Mouse (Mus musculus) MEL (cell line): ENCODE results near the gene Myocd. TPM values are rescaled to one million over a fixed set of nuclear protein-coding genes. Genes with fewer than 3 reads are reported as not detected.

Experiments
- DNase-seq: peaks from one replicate; pipeline ENCODE4 v3.0.0; 2011; ENCODE audit warnings: low read depth, low spot score
- H3K27ac ChIP-seq: 2 replicates; pipeline ENCODE4 v1.5.1; 2012; ENCODE audit warnings: low read depth, mild to moderate bottlenecking, control low read depth, low read length, moderate library complexity; ENCODE audit not compliant: control insufficient read depth
- H3K27me3 ChIP-seq, 2 experiments: fragments of 150-350 bp in 1 of 2; sonication (generic) in 1 of 2; 2 replicates each; pipeline ENCODE4 v1.6.1; 2012; ENCODE audit warnings: low read length in 2 of 2, mild to moderate bottlenecking in 2 of 2, improper control_type of control experiment in 1 of 2, moderate library complexity in 1 of 2; ENCODE audit not compliant: insufficient read depth in 2 of 2, control insufficient read depth in 1 of 2
- H3K36me3 ChIP-seq, 2 experiments: 2 replicates each; pipeline ENCODE4 v1.6.1; 2012 to 2014; ENCODE audit warnings: low read length in 2 of 2, improper control_type of control experiment in 1 of 2, inconsistent platforms in 1 of 2, mild to moderate bottlenecking in 1 of 2; ENCODE audit not compliant: insufficient read depth in 2 of 2, control insufficient read depth in 1 of 2
- H3K4me1 ChIP-seq, 2 experiments: fragments of 150-350 bp in 1 of 2; sonication (generic) in 1 of 2; 2 replicates each; pipeline ENCODE4 v1.6.1; 2012; ENCODE audit warnings: low read length in 2 of 2, improper control_type of control experiment in 1 of 2, mild to moderate bottlenecking in 1 of 2; ENCODE audit not compliant: insufficient read depth in 2 of 2, control insufficient read depth in 1 of 2
- H3K4me3 ChIP-seq, 2 experiments: fragments of 150-350 bp in 1 of 2; sonication (generic) in 1 of 2; 2 replicates each; pipeline ENCODE4 v1.5.1; 2012; ENCODE audit warnings: low read depth in 2 of 2, low read length in 2 of 2, mild to moderate bottlenecking in 2 of 2, moderate library complexity in 2 of 2, control low read depth in 1 of 2, improper control_type of control experiment in 1 of 2; ENCODE audit not compliant: control insufficient read depth in 1 of 2, insufficient read depth in 1 of 2
- H3K79me2 ChIP-seq: 2 replicates; pipeline ENCODE4 v1.6.1; 2012; ENCODE audit warnings: mild to moderate bottlenecking, low read length, moderate library complexity; ENCODE audit not compliant: control insufficient read depth, poor library complexity, insufficient read depth
- H3K9ac ChIP-seq: 2 replicates; pipeline ENCODE4 v1.6.1; 2012; ENCODE audit warnings: low read depth, mild to moderate bottlenecking, control low read depth, low read length, moderate library complexity; ENCODE audit not compliant: control insufficient read depth, poor library complexity, severe bottlenecking
- H3K9me3 ChIP-seq: fragments of 150-350 bp; sonication (generic); replicated peaks from 2 replicates; pipeline ENCODE4 v1.6.1; 2012; ENCODE audit warnings: mild to moderate bottlenecking, low read length, improper control_type of control experiment, moderate library complexity; ENCODE audit not compliant: insufficient read depth
- CHD2 ChIP-seq: IDR thresholded peaks from 2 replicates; pipeline ENCODE4 v1.6.1; 2011; ENCODE audit warnings: low read length, improper control_type of control experiment
- CTCF ChIP-seq, 3 experiments: IDR thresholded peaks in 2 of 3; conservative IDR thresholded peaks in 1 of 3; 2 replicates each; pipeline ENCODE4 v1.5.1; 2011 to 2012; ENCODE audit warnings: low read length in 3 of 3, low read depth in 2 of 3, mild to moderate bottlenecking in 2 of 3, improper control_type of control experiment in 1 of 3, inconsistent platforms in 1 of 3, mixed read lengths in 1 of 3, moderate library complexity in 1 of 3; ENCODE audit not compliant: control insufficient read depth in 1 of 3, insufficient read depth in 1 of 3, poor library complexity in 1 of 3, severe bottlenecking in 1 of 3
- ELF1 ChIP-seq: IDR thresholded peaks from 2 replicates; pipeline ENCODE4 v1.6.1; 2014; ENCODE audit warnings: low read depth, mild to moderate bottlenecking, inconsistent platforms, low read length, improper control_type of control experiment, moderate library complexity
- GATA1 ChIP-seq: IDR thresholded peaks from 2 replicates; pipeline ENCODE4 v1.6.1; 2011; ENCODE audit warnings: low read depth, low read length, improper control_type of control experiment
- HCFC1 ChIP-seq: IDR thresholded peaks from 2 replicates; pipeline ENCODE4 v1.6.1; 2012; ENCODE audit warnings: low read depth, mild to moderate bottlenecking, inconsistent platforms, low read length, improper control_type of control experiment, moderate library complexity
- MAFK ChIP-seq: IDR thresholded peaks from 2 replicates; pipeline ENCODE4 v1.6.1; 2011; ENCODE audit warnings: low read depth, mild to moderate bottlenecking, low read length, improper control_type of control experiment, borderline replicate concordance
- MAX ChIP-seq: IDR thresholded peaks from 2 replicates; pipeline ENCODE4 v1.6.1; 2011; ENCODE audit warnings: low read length, improper control_type of control experiment
- MEF2A ChIP-seq: IDR thresholded peaks from 2 replicates; pipeline ENCODE4 v1.6.1; 2014; ENCODE audit warnings: low read depth, mild to moderate bottlenecking, inconsistent platforms, low read length, improper control_type of control experiment; ENCODE audit not compliant: poor library complexity, insufficient replicate concordance, severe bottlenecking; ENCODE audit errors: extremely low read depth
- MYC ChIP-seq: IDR thresholded peaks from 2 replicates; pipeline ENCODE4 v1.6.1; 2011; ENCODE audit warnings: low read depth, mild to moderate bottlenecking, low read length, improper control_type of control experiment, moderate library complexity
- NELFE ChIP-seq: IDR thresholded peaks from 2 replicates; pipeline ENCODE4 v1.6.1; 2011; ENCODE audit warnings: low read depth, low read length, improper control_type of control experiment
- POLR2A ChIP-seq, 2 experiments: IDR thresholded peaks; 2 replicates each; pipeline ENCODE4 v1.6.1; 2011 to 2012; ENCODE audit warnings: low read length in 2 of 2, mild to moderate bottlenecking in 2 of 2, control low read depth in 1 of 2, improper control_type of control experiment in 1 of 2, low read depth in 1 of 2, moderate library complexity in 1 of 2; ENCODE audit not compliant: control insufficient read depth in 1 of 2, insufficient read depth in 1 of 2, poor library complexity in 1 of 2
- POLR2AphosphoS5 ChIP-seq: IDR thresholded peaks from 2 replicates; pipeline ENCODE4 v1.6.1; 2012; ENCODE audit warnings: low read depth, borderline replicate concordance, mild to moderate bottlenecking, inconsistent platforms, low read length, moderate library complexity, mixed read lengths
- RAD21 ChIP-seq: IDR thresholded peaks from 2 replicates; pipeline ENCODE4 v1.6.1; 2011; ENCODE audit warnings: mild to moderate bottlenecking, low read depth, low read length, improper control_type of control experiment
- RCOR1 ChIP-seq: IDR thresholded peaks from 2 replicates; pipeline ENCODE4 v1.6.1; 2012; ENCODE audit warnings: low read depth, mild to moderate bottlenecking, inconsistent platforms, low read length, improper control_type of control experiment
- SMC3 ChIP-seq: IDR thresholded peaks from 2 replicates; pipeline ENCODE4 v1.6.1; 2011; ENCODE audit warnings: low read depth, low read length, improper control_type of control experiment
- TAL1 ChIP-seq: IDR thresholded peaks from 2 replicates; pipeline ENCODE4 v1.6.1; 2012; ENCODE audit warnings: mild to moderate bottlenecking, inconsistent platforms, low read length, moderate library complexity, mixed read lengths
- TBP ChIP-seq: IDR thresholded peaks from 2 replicates; pipeline ENCODE4 v1.8.0; 2011; ENCODE audit warnings: low read depth, low read length, improper control_type of control experiment
- TCF12 ChIP-seq: IDR thresholded peaks from 2 replicates; pipeline ENCODE4 v1.6.1; 2014; ENCODE audit warnings: low read depth, mild to moderate bottlenecking, inconsistent platforms, low read length, improper control_type of control experiment, moderate library complexity
- UBTF ChIP-seq: IDR thresholded peaks from 2 replicates; pipeline ENCODE4 v1.6.1; 2012; ENCODE audit warnings: low read depth, mild to moderate bottlenecking, inconsistent platforms, low read length, improper control_type of control experiment, moderate library complexity, borderline replicate concordance; ENCODE audit not compliant: insufficient read depth
- USF2 ChIP-seq, 2 experiments: IDR thresholded peaks; 2 replicates each; pipeline ENCODE4 v1.6.1; 2011 to 2012; ENCODE audit warnings: improper control_type of control experiment in 2 of 2, low read length in 2 of 2, borderline replicate concordance in 1 of 2, inconsistent platforms in 1 of 2, low read depth in 1 of 2, mild to moderate bottlenecking in 1 of 2; ENCODE audit not compliant: insufficient read depth in 1 of 2
- polyA plus RNA-seq, 2 experiments: library from polyadenylated mRNA; stranded (reverse) in 1 of 2; unstranded in 1 of 2; fragments of >175 nt in 1 of 2; fragments of >200 nt in 1 of 2; gene quantifications; 2 replicates each; pipeline versions ENCODE4 v1.2.1 to v1.2.4; 2012; ENCODE audit warnings: low replicate concordance in 2 of 2, low read depth in 1 of 2; ENCODE audit not compliant: insufficient read length in 2 of 2, insufficient read depth in 1 of 2, missing spikeins in 1 of 2
- total RNA-seq: library from RNA; depleted of rRNA; stranded (reverse); fragments of 300-350 nt; gene quantifications from 2 replicates; pipeline ENCODE4 v1.2.3, GENCODE M21; 2012

Myocd gene
- total and polyA plus RNA-seq, 3 experiments, result not detected

GRCm38 (mm10) chr11:65240521-65240920 is 29.3 kb downstream of the Myocd start:
- H3K36me3 ChIP-seq, result no peaks in the 10 kb centered on the region
- H3K27me3 ChIP-seq, result no peaks in the 10 kb centered on the region
- TF ChIP-seq SMC3, result no peak
- TF ChIP-seq POLR2AphosphoS5, result no peak
- TF ChIP-seq UBTF, result no peak
- no peak for TF ChIP-seq MYC
- TF ChIP-seq TAL1, result no peak
- TF ChIP-seq ELF1, result no peak
- no peak for TF ChIP-seq CHD2
- no peak for TF ChIP-seq MAX
- TF ChIP-seq CTCF (IDR thresholded peaks at IDR 0.05 in 2 of 3, conservative IDR thresholded peaks at IDR 0.05 in 1 of 3; ENCODE audit: control insufficient read depth in 1 of 3, insufficient read depth in 1 of 3, low read depth in 2 of 3, low read length in 3 of 3, poor library complexity in 1 of 3, severe bottlenecking in 1 of 3), result no peak
- TF ChIP-seq POLR2A (IDR thresholded peaks at IDR 0.05; ENCODE audit: control insufficient read depth in 1 of 2, insufficient read depth in 1 of 2, low read depth in 1 of 2, low read length in 2 of 2, poor library complexity in 1 of 2), result no peak
- no peak for TF ChIP-seq TBP
- no peak for TF ChIP-seq USF2 (IDR thresholded peaks at IDR 0.05; ENCODE audit: borderline replicate concordance in 1 of 2, insufficient read depth in 1 of 2, low read depth in 1 of 2, low read length in 2 of 2)
- no peak for TF ChIP-seq HCFC1
- no peak for TF ChIP-seq NELFE
- no peak for TF ChIP-seq RAD21
- TF ChIP-seq TCF12, result no peak
- TF ChIP-seq MEF2A, result no peak
- TF ChIP-seq GATA1, result no peak
- TF ChIP-seq RCOR1, result no peak
- no peaks in the 10 kb centered on the region for H3K4me1 ChIP-seq
- H3K27ac ChIP-seq, result no peak overlapping the region
- H3K79me2 ChIP-seq, result no peaks in the 10 kb centered on the region
- H3K4me3 ChIP-seq, result no peak overlapping the region
- no peak overlapping the region for H3K9ac ChIP-seq
- no peak for DNase-seq
- no peaks in the 10 kb centered on the region for H3K9me3 ChIP-seq

DNA sequence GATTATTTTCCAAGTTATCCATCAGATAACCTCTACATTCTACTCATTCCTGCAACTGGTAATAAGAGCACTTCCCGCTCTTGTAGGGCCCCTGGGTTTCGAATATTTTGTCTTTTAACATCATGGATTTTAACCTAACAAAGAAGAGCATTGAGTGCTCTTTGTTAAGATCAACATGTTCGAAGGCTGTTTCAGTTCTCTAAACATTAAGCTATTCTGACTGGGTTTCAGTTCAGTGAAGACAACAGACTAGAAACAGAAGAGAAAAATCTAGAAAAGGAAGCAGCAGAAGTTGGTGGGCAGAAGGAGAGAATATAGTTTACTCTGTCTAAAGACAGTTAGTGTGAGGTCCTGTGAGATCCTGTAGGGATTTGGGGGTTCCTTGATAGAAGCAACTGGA is 31.9 kb downstream of the Myocd start:
- Histone ChIP-seq H3K9me3 (no peaks in the 10 kb centered on the region), H3K4me1 (no peaks in the 10 kb centered on the region), H3K27ac (no peak overlapping the region), H3K27me3 (no peaks in the 10 kb centered on the region), H3K4me3 (no peak overlapping the region), H3K36me3 (no peaks in the 10 kb centered on the region), H3K79me2 (no peaks in the 10 kb centered on the region), H3K9ac (no peak overlapping the region)
- no peak for TF ChIP-seq MAFK
- DNase-seq, result no peak
